Mouse (Mus musculus) cerebellum, adult 9-10 months (tissue): ENCODE measurements around the gene Cdh6.

Source experiments
- DNase-seq: peaks from one replicate; pipeline ENCODE4 v3.0.0; 2022

Gene Cdh6

GRCm38 (mm10) chr15:13173071-13173778 is at the start of gene Cdh6:
Gene Cdh6, minus strand, starts transcription at chr15:13173675.
- DNase-seq = no peak

GRCm38 (mm10) chr15:13219727-13220454 is 46.4 kb upstream of the Cdh6 start:
- DNase-seq = no peak

GRCm38 (mm10) chr15:13217800-13218199 is 44.3 kb upstream of the Cdh6 start:
- no peak for DNase-seq

- DNase-seq = no peak
Observed at GRCm38 (mm10) chr15:13217161-13217560, 43.7 kb upstream of the Cdh6 start.

- DNase-seq = no peak
Observed at GRCm38 (mm10) chr15:13212956-13213355, 39.5 kb upstream of the Cdh6 start.

GRCm38 (mm10) chr15:13212027-13212685 is 38.7 kb upstream of the Cdh6 start:
- DNase-seq = no peak

GRCm38 (mm10) chr15:13210186-13210585 is 36.7 kb upstream of the Cdh6 start:
- DNase-seq = no peak

- DNase-seq = no peak
Observed at GRCm38 (mm10) chr15:13208716-13209115, 35.2 kb upstream of the Cdh6 start.

GRCm38 (mm10) chr15:13196237-13196636 is 22.8 kb upstream of the Cdh6 start:
- DNase-seq = no peak

GRCm38 (mm10) chr15:13194048-13194447 is 20.6 kb upstream of the Cdh6 start:
- DNase-seq = no peak

- no peak for DNase-seq
Observed at GRCm38 (mm10) chr15:13193076-13193475, 19.6 kb upstream of the Cdh6 start.

GRCm38 (mm10) chr15:13183661-13184060 is 10.2 kb upstream of the Cdh6 start:
- no peak for DNase-seq

GRCm38 (mm10) chr15:13181430-13181829 is 8.0 kb upstream of the Cdh6 start:
- DNase-seq = no peak

GRCm38 (mm10) chr15:13181014-13181413 is 7.5 kb upstream of the Cdh6 start:
- DNase-seq = peak; percentile 16

- no peak for DNase-seq
Observed at GRCm38 (mm10) chr15:13175978-13176377, 2.5 kb upstream of the Cdh6 start.

GRCm38 (mm10) chr15:13174618-13174980 is 1.1 kb upstream of the Cdh6 start:
- DNase-seq = no peak

GRCm38 (mm10) chr15:13173840-13174617 is 554 bp upstream of the Cdh6 start:
- no peak for DNase-seq

- DNase-seq = no peak
Observed at GRCm38 (mm10) chr15:13172365-13173070, 957 bp downstream of the Cdh6 start.

GRCm38 (mm10) chr15:13171486-13172364 is 1.8 kb downstream of the Cdh6 start:
- DNase-seq = no peak

- DNase-seq = no peak
Observed at GRCm38 (mm10) chr15:13165094-13165885, 8.2 kb downstream of the Cdh6 start.

GRCm38 (mm10) chr15:13155820-13156219 is 17.7 kb downstream of the Cdh6 start:
- no peak for DNase-seq
